Mouse (Mus musculus): ENCODE measurements around the gene Hspa12a. TPM values are rescaled to one million over a fixed set of nuclear protein-coding genes. Genes with fewer than 3 reads are reported as not detected.

Gene Hspa12a
- polyA plus RNA-seq, 1 experiment from 2014 or later: 5.1 TPM

GRCm38 (mm10) chr19:58970826-58971225, 27.4 kb upstream of the Hspa12a start:
- no peak overlapping the region for H3K4me3 ChIP-seq (ENCODE audit: low read depth, low read length)
- H3K9ac ChIP-seq (replicated peaks; ENCODE audit: low read length): no peak overlapping the region
- DNase-seq (ENCODE audit: low spot score) (no peak), ATAC-seq (replicated peaks; ENCODE audit: insufficient number of reproducible peaks, low FRiP score, low TSS enrichment, low read depth) (no peak)
- WGBS: 83% methylated on average over 13 of the region's 13 CpGs
- H3K27ac ChIP-seq (replicated peaks; ENCODE audit: low read depth, low read length): no peak overlapping the region
- peaks cover 3% of the 10 kb centered on the region for H3K4me1 ChIP-seq (ENCODE audit: control insufficient read depth, insufficient read depth, low read length)
- no peak overlapping the region for H3K4me2 ChIP-seq (ENCODE audit: low read depth, low read length)
- no peaks in the 10 kb centered on the region for H3K36me3 ChIP-seq (replicated peaks; ENCODE audit: control insufficient read depth, insufficient read depth, low read depth, low read length)
- H3K27me3 ChIP-seq (ENCODE audit: control insufficient read depth, insufficient read depth, low read length): no peaks in the 10 kb centered on the region
- no peaks in the 10 kb centered on the region for H3K9me3 ChIP-seq (replicated peaks; ENCODE audit: control insufficient read depth, low read length)

GRCm38 (mm10) chr19:58968731-58969506, 25.5 kb upstream of the Hspa12a start:
- Histone ChIP-seq H3K9ac (replicated peaks; ENCODE audit: low read length) (no peak overlapping the region), H3K4me2 (ENCODE audit: low read depth, low read length) (no peak overlapping the region), H3K27ac (replicated peaks; ENCODE audit: low read depth, low read length) (no peak overlapping the region), H3K4me3 (ENCODE audit: low read depth, low read length) (no peak overlapping the region), H3K27me3 (ENCODE audit: control insufficient read depth, insufficient read depth, low read length) (no peaks in the 10 kb centered on the region), H3K36me3 (replicated peaks; ENCODE audit: control insufficient read depth, insufficient read depth, low read depth, low read length) (no peaks in the 10 kb centered on the region), H3K9me3 (replicated peaks; ENCODE audit: control insufficient read depth, low read length) (no peaks in the 10 kb centered on the region), H3K4me1 (ENCODE audit: control insufficient read depth, insufficient read depth, low read length) (no peaks in the 10 kb centered on the region; the same call in 1 of the 2 replicates)
- ATAC-seq (replicated peaks; ENCODE audit: insufficient number of reproducible peaks, low FRiP score, low TSS enrichment, low read depth) (no peak), DNase-seq (ENCODE audit: low spot score) (peak; percentile 18)
- WGBS: 31% methylated on average over 15 of the region's 15 CpGs

GRCm38 (mm10) chr19:58963011-58963410, 19.6 kb upstream of the Hspa12a start:
- Histone ChIP-seq H3K27me3 (ENCODE audit: control insufficient read depth, insufficient read depth, low read length) (no peaks in the 10 kb centered on the region), H3K4me1 (ENCODE audit: control insufficient read depth, insufficient read depth, low read length) (no peaks in the 10 kb centered on the region), H3K36me3 (replicated peaks; ENCODE audit: control insufficient read depth, insufficient read depth, low read depth, low read length) (no peaks in the 10 kb centered on the region), H3K4me2 (ENCODE audit: low read depth, low read length) (no peak overlapping the region), H3K9me3 (replicated peaks; ENCODE audit: control insufficient read depth, low read length) (no peaks in the 10 kb centered on the region), H3K9ac (replicated peaks; ENCODE audit: low read length) (no peak overlapping the region), H3K4me3 (ENCODE audit: low read depth, low read length) (no peak overlapping the region), H3K27ac (replicated peaks; ENCODE audit: low read depth, low read length) (no peak overlapping the region)
- no peak for DNase-seq (ENCODE audit: low spot score)
- ATAC-seq (replicated peaks; ENCODE audit: insufficient number of reproducible peaks, low FRiP score, low TSS enrichment, low read depth): no peak
- WGBS: 81% methylated on average over 8 of the region's 8 CpGs

GRCm38 (mm10) chr19:58954779-58955178, 11.3 kb upstream of the Hspa12a start:
- whole genome bisulfite sequencing: 92% methylated on average over 8 of the region's 8 CpGs
- Histone ChIP-seq H3K9me3 (replicated peaks; ENCODE audit: control insufficient read depth, low read length) (no peaks in the 10 kb centered on the region), H3K9ac (replicated peaks; ENCODE audit: low read length) (no peak overlapping the region), H3K4me2 (ENCODE audit: low read depth, low read length) (no peak overlapping the region), H3K4me1 (ENCODE audit: control insufficient read depth, insufficient read depth, low read length) (no peaks in the 10 kb centered on the region), H3K27ac (replicated peaks; ENCODE audit: low read depth, low read length) (no peak overlapping the region), H3K27me3 (ENCODE audit: control insufficient read depth, insufficient read depth, low read length) (peaks cover 3% of the 10 kb centered on the region; the same call in 1 of the 2 replicates), H3K4me3 (ENCODE audit: low read depth, low read length) (no peak overlapping the region), H3K36me3 (replicated peaks; ENCODE audit: control insufficient read depth, insufficient read depth, low read depth, low read length) (no peaks in the 10 kb centered on the region)
- no peak for DNase-seq (ENCODE audit: low spot score)
- no peak for ATAC-seq (replicated peaks; ENCODE audit: insufficient number of reproducible peaks, low FRiP score, low TSS enrichment, low read depth)

- Histone ChIP-seq H3K4me3 (ENCODE audit: low read depth, low read length) (no peak overlapping the region), H3K27ac (replicated peaks; ENCODE audit: low read depth, low read length) (no peak overlapping the region), H3K4me2 (ENCODE audit: low read depth, low read length) (no peak overlapping the region), H3K27me3 (ENCODE audit: control insufficient read depth, insufficient read depth, low read length) (peaks cover 3% of the 10 kb centered on the region; the same call in 1 of the 2 replicates), H3K4me1 (ENCODE audit: control insufficient read depth, insufficient read depth, low read length) (no peaks in the 10 kb centered on the region), H3K9ac (replicated peaks; ENCODE audit: low read length) (no peak overlapping the region), H3K36me3 (replicated peaks; ENCODE audit: control insufficient read depth, insufficient read depth, low read depth, low read length) (no peaks in the 10 kb centered on the region), H3K9me3 (replicated peaks; ENCODE audit: control insufficient read depth, low read length) (no peaks in the 10 kb centered on the region)
- ATAC-seq (replicated peaks; ENCODE audit: insufficient number of reproducible peaks, low FRiP score, low TSS enrichment, low read depth) (no peak), DNase-seq (ENCODE audit: low spot score) (no peak)
- WGBS: 78% methylated on average over 12 of the region's 13 CpGs
Observed at GRCm38 (mm10) chr19:58952236-58952635, 8.8 kb upstream of the Hspa12a start.

GRCm38 (mm10) chr19:58951521-58951920, 8.1 kb upstream of the Hspa12a start:
- H3K4me3 ChIP-seq (ENCODE audit: low read depth, low read length): no peak overlapping the region
- no peaks in the 10 kb centered on the region for H3K36me3 ChIP-seq (replicated peaks; ENCODE audit: control insufficient read depth, insufficient read depth, low read depth, low read length)
- no peak for DNase-seq (ENCODE audit: low spot score)
- ATAC-seq (replicated peaks; ENCODE audit: insufficient number of reproducible peaks, low FRiP score, low TSS enrichment, low read depth): no peak
- peaks cover 3% of the 10 kb centered on the region; the same call in 1 of the 2 replicates for H3K27me3 ChIP-seq (ENCODE audit: control insufficient read depth, insufficient read depth, low read length)
- H3K9me3 ChIP-seq (replicated peaks; ENCODE audit: control insufficient read depth, low read length): no peaks in the 10 kb centered on the region
- 79% methylated on average over 3 of the region's 3 CpGs for WGBS
- no peak overlapping the region for H3K27ac ChIP-seq (replicated peaks; ENCODE audit: low read depth, low read length)
- no peak overlapping the region for H3K4me2 ChIP-seq (ENCODE audit: low read depth, low read length)
- H3K4me1 ChIP-seq (ENCODE audit: control insufficient read depth, insufficient read depth, low read length): no peaks in the 10 kb centered on the region
- H3K9ac ChIP-seq (replicated peaks; ENCODE audit: low read length): no peak overlapping the region

GRCm38 (mm10) chr19:58945959-58946358, 2.5 kb upstream of the Hspa12a start:
- no peak for ATAC-seq (replicated peaks; ENCODE audit: insufficient number of reproducible peaks, low FRiP score, low TSS enrichment, low read depth)
- Histone ChIP-seq H3K27ac (replicated peaks; ENCODE audit: low read depth, low read length) (no peak overlapping the region), H3K27me3 (ENCODE audit: control insufficient read depth, insufficient read depth, low read length) (no peaks in the 10 kb centered on the region), H3K4me1 (ENCODE audit: control insufficient read depth, insufficient read depth, low read length) (no peaks in the 10 kb centered on the region), H3K9me3 (replicated peaks; ENCODE audit: control insufficient read depth, low read length) (no peaks in the 10 kb centered on the region), H3K9ac (replicated peaks; ENCODE audit: low read length) (no peak overlapping the region), H3K4me3 (ENCODE audit: low read depth, low read length) (no peak overlapping the region), H3K36me3 (replicated peaks; ENCODE audit: control insufficient read depth, insufficient read depth, low read depth, low read length) (no peaks in the 10 kb centered on the region), H3K4me2 (ENCODE audit: low read depth, low read length) (no peak overlapping the region)
- no peak for DNase-seq (ENCODE audit: low spot score)
- WGBS: 91% methylated on average over 7 of the region's 7 CpGs

GRCm38 (mm10) chr19:58933062-58933461, 10.4 kb downstream of the Hspa12a start:
- no peak overlapping the region for H3K9ac ChIP-seq (replicated peaks; ENCODE audit: low read length)
- DNase-seq (ENCODE audit: low spot score) (peak; percentile 33), ATAC-seq (replicated peaks; ENCODE audit: insufficient number of reproducible peaks, low FRiP score, low TSS enrichment, low read depth) (0 out of 2 replicates have a peak, but pooled peaks have one; percentile 48)
- no peak overlapping the region for H3K4me2 ChIP-seq (ENCODE audit: low read depth, low read length)
- H3K27me3 ChIP-seq (ENCODE audit: control insufficient read depth, insufficient read depth, low read length): peaks cover 24% of the 10 kb centered on the region
- H3K27ac ChIP-seq (replicated peaks; ENCODE audit: low read depth, low read length): no peak overlapping the region
- H3K4me1 ChIP-seq (ENCODE audit: control insufficient read depth, insufficient read depth, low read length): peaks cover 2% of the 10 kb centered on the region
- WGBS: 7% methylated on average over 4 of the region's 4 CpGs
- no peak overlapping the region for H3K4me3 ChIP-seq (ENCODE audit: low read depth, low read length)
- no peaks in the 10 kb centered on the region for H3K36me3 ChIP-seq (replicated peaks; ENCODE audit: control insufficient read depth, insufficient read depth, low read depth, low read length)
- H3K9me3 ChIP-seq (replicated peaks; ENCODE audit: control insufficient read depth, low read length): no peaks in the 10 kb centered on the region
